Mouse (Mus musculus): Measurements from ENCODE around the gene Plscr5. TPM values are rescaled to one million over a fixed set of nuclear protein-coding genes. Genes with fewer than 3 reads are reported as not detected.
"Not testable (repeated sequence)": the region's sequence is repeated elsewhere in the genome, so short reads cannot be mapped to it uniquely, and the experiment has no call there.

The Plscr5 gene
- under 1 TPM in 1 of 2 experiments, not detected in 1; 0.33 TPM for total RNA-seq (2021)
- long read RNA-seq, experiment 1: 0 reads
- long read RNA-seq, experiment 2: 0 reads

- DNase-seq (ENCODE audit: low spot score in 2 of 2): not testable (repeated sequence)
Measured at GRCm38 (mm10) chr9:92192636-92193035, at the start of gene Plscr5. Plscr5 (plus strand) TSS chr9:92192936.

- DNase-seq (ENCODE audit: low spot score in 2 of 2): peak in 1 of 2 experiments; percentile 45
Measured at GRCm38 (mm10) chr9:92147555-92148248, 45.0 kb upstream of the Plscr5 start.

DNA sequence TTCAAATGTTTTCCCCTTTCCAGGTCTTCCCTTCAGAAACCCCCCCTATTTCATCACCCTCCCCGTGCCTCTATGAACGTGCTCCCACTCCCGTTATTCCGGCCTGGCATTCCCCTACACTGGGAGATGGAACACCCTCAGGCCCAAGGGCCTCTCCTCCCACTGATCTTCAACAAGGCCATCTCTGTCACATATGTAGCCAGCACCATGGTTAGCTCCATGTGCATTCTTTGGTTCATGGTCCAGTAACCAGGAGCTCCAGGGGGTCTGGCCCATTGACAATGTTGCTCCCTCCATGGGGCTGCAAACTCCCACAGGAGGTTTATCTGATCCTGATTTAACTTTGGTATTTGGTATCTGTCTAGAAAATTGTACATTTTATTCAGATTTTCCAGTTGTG lies 30.5 kb upstream of the Plscr5 start:
- no peak for DNase-seq (ENCODE audit: low spot score in 2 of 2)

DNA sequence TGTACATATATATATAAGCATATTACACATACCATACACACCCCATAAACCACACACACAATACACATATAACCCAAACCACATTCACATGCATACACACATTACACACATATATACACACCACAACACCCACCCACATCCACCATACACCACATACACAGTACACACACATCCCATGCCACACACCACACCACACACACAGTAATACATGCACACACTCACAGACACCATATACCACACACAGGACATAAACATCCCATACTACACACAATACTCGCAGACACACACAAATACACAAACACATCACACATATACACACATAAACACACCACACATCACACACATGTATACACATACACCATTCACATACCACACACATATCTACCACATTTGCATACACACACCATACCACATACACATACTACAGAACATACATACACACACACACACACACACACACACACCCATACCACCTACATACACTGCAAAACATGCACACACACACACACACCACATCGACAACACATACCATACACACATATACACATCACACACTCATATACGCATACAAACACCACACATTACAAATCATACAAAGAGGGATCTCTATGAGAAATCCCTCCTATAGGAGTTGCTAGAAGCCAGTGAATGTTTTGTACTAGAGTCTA lies 19.3 kb upstream of the Plscr5 start:
- no peak for DNase-seq (ENCODE audit: low spot score in 2 of 2)

- peak; percentile 32 to 57 for DNase-seq (ENCODE audit: low spot score in 2 of 2)
Measured at GRCm38 (mm10) chr9:92174176-92175075, 18.3 kb upstream of the Plscr5 start.

DNA sequence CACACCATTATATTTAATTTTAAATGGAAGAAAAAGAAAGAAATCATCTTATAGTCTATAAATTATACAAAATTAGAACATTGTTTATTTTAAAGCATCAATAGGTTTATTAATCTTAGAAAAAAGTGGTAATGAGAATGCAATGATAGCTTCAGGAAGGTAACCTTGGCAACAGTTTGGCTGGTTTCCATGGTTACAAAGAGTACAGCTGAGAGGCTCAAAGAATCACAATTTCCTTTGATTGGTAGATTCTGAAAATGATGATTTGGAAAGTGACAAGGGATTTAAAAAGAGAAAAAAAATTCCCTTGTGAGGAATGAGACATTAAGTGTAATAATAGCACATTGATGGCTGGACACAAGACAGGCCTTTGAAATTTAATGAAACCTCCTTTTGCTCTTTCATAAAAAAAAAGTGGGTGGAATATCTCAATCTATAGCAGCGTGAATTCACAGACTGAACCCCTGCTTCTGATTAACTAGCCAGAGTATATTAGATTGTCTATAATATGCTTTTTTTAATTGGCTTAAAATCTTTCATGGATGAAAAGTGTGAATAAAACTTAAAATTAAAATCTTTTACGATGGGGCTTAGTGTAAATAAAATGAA lies 13.8 kb upstream of the Plscr5 start:
- DNase-seq (ENCODE audit: low spot score in 2 of 2): peak; percentile 13 to 40

DNA sequence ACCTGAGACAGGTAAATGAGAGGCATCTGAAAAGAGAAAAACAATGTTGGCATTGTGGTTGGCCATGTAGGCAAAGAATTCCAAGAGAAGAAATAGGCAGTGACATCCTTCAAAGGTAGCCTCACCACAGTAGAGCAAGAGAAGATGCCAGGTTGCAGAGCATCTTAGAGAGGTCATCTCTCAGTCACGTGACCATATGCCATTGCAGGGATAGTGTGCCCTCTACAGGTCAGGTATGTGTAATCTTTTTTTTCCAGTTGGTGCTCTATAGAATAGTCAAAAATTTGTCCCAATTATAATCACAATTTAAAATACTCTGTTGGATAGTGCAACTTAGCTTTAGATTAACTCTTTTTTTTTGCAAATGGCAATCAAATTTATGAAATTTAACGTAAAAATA lies 1.4 kb upstream of the Plscr5 start:
- no peak for DNase-seq (ENCODE audit: low spot score in 2 of 2)

GRCm38 (mm10) chr9:92198408-92198807 lies 5.7 kb downstream of the Plscr5 start:
- DNase-seq (ENCODE audit: low spot score in 2 of 2): peak in 1 of 2 experiments; percentile 13

GRCm38 (mm10) chr9:92199564-92199963 lies 6.8 kb downstream of the Plscr5 start:
- peak in 1 of 2 experiments; percentile 4 for DNase-seq (ENCODE audit: low spot score in 2 of 2)

GRCm38 (mm10) chr9:92204397-92204796 lies 11.7 kb downstream of the Plscr5 start:
- no peak for DNase-seq (ENCODE audit: low spot score in 2 of 2)

DNA sequence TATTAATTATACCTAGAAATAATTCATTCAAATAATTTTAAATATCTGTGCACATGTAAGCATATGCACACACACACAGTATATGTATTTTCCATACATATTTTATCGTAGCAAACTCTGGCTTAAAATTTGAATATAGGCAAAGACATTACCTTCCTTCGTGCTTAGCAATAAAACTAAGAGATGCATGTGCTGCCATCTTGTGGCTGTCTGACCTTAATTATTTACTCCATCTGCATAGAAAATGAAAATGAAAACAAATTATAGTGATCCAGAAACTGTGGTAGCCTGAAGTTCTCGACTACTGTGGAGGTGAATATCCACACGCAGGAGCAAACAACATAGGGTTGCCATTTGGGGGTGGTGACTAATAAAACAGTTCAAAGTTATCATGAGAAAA lies 14.6 kb downstream of the Plscr5 start:
- peak; percentile 12 to 64 for DNase-seq (ENCODE audit: low spot score in 2 of 2)

- DNase-seq (ENCODE audit: low spot score in 2 of 2): no peak
Measured at GRCm38 (mm10) chr9:92207757-92208156, 15.0 kb downstream of the Plscr5 start.

DNA sequence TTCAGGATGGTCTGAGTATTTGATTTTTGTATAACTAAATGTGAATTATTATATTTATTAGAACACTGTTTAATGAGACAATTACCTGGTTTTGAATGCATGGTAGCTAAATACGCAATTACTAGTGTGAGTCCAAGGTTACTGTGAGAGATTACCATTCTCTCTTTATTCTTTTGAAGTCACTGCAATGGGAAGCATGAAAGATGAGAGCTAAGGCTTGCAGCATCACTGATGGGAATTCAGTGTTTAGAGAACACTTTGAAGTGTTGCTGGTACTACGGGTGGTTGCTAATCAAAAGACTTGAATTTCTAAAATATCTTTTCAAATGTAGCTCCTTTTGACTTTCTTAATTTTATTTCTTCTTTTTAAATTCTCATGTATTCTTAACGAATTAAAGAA lies 17.1 kb downstream of the Plscr5 start:
- DNase-seq (ENCODE audit: low spot score in 2 of 2): no peak

DNA sequence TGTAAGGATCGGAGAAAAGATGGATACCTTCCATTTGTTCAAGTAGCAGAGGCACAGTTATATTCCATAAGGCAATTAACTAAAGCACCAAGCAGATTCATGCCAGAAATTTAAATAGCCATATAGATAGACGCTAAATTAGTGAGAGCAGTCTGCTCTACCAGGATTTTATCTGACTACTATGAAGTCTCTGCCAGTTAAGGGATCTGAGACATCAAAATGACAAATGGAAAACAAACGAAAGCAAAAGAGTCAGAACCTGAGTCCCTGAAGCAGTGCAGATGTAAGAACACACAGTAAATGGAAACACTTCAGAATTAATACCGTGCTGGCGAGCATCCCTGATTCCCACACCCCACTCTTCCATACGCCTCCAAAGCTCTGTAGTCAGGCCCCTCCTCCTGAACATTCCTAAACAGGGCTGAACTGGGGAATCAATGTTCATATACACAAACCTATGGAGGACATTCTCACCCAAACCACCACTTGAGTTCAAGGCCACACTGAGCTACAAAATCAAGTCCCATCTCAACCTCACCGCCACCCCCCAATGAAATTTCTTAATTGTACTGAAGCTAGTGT lies 17.7 kb downstream of the Plscr5 start:
- DNase-seq (ENCODE audit: low spot score in 2 of 2): no peak

GRCm38 (mm10) chr9:92211048-92211447 lies 18.3 kb downstream of the Plscr5 start:
- no peak for DNase-seq (ENCODE audit: low spot score in 2 of 2)

DNA sequence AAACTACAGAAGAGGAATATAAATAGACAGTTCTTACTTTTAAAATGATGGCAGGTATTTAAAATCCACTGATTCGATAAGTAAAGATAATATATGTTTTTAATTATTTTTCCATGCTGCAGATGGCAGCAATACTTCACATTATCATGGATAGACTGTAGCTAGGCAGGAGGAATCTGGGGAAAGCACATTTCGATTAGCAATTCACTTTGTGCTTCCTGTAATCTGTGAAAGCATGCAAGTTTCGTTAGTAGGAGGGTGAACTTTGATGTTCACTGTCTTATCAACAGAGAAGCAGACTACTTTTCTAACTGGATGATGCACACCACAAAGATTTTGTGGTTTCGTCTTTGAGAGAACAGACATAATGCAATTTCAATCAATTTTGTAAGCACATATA lies 24.7 kb downstream of the Plscr5 start:
- DNase-seq (ENCODE audit: low spot score in 2 of 2): peak in 1 of 2 experiments; percentile 31

- DNase-seq (ENCODE audit: low spot score in 2 of 2): no peak
Measured at GRCm38 (mm10) chr9:92217896-92218295, 25.2 kb downstream of the Plscr5 start.

DNA sequence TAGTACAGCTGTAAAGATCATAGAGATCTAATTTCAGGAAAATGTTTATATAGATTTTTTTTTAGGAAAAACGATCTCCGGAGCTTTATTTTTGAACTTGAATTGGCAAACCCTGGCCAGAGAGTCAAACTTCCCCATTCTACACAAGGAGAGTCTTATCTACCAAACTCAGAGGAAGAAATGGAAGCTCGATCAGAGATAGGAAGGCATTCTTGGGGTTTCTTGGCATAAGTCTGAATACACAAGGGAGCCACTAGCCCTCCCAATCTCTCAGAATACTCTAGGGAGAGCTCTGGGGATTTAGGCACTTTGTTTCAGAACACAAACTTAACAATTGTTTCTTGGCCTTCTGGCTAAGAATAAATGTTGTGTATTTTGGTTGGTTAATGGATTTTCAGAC lies 27.4 kb downstream of the Plscr5 start:
- DNase-seq (ENCODE audit: low spot score in 2 of 2): no peak

- no peak for DNase-seq (ENCODE audit: low spot score in 2 of 2)
Measured at GRCm38 (mm10) chr9:92221480-92221879, 28.7 kb downstream of the Plscr5 start.

GRCm38 (mm10) chr9:92224598-92225231 lies 32.0 kb downstream of the Plscr5 start:
- no peak for DNase-seq (ENCODE audit: low spot score in 2 of 2)

Measured in layer of hippocampus, postnatal 14 days (tissue).